Comparison of ENCODE assay signal across 20 mouse cellular contexts in the genomic region with DNA sequence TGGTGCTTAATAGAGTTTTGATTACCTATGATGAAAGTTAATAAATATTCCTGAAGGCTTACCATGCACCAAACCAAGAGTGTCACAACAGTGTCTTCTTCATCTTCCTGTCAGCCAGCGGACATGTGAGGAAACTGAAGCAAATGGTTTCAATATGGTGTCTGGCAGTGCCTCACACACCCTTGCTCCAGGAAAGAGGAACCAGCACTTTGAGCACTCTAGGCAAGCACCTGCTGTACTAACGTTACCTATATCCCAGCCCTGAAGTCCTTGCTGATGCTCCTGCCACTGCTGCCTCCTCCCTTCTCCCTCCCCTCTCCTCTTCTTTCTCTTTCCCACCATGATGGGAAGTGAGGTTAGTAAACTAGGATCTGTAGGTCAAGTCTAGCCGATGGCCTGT.
DNase-seq lines count a peak whose midpoint lies in the region; ATAC-seq and TF ChIP-seq lines count a peak whose summit lies in the region.
"Had no signal": no experiment of that assay in that cellular context is flagged by ENCODE, and none has a peak within 500 bp of the region (broad histone marks: within the 10 kb centered on the region; RNA-seq: fewer than 3 reads in every experiment).

No protein-coding gene starts in this region.

- TF ChIP-seq CTCF in MEL (IDR thresholded peaks at IDR 0.05 in 2 of 3, conservative IDR thresholded peaks at IDR 0.05 in 1 of 3; ENCODE audit: control insufficient read depth in 1 of 3, insufficient read depth in 1 of 3, low read depth in 2 of 3, low read length in 3 of 3, poor library complexity in 1 of 3, severe bottlenecking in 1 of 3): no peak

- DNase-seq in midbrain, embryonic 11.5 days (ENCODE audit: low spot score, missing footprints): peak; percentile 23
- peak; percentile 56 for DNase-seq in MEL (ENCODE audit: low read depth, low spot score)
- no peak for DNase-seq in lung, postnatal 36 days
- no peak for DNase-seq in kidney, adult 11 months
- DNase-seq: adrenal gland, adult 2 months; adrenal gland, postnatal 10 days; adrenal gland, postnatal 25 days; cerebellum, adult 11 months; cerebellum, adult 18-20 months; cerebellum, adult 8-10 months; cerebellum, postnatal 10 days; cerebellum, postnatal 25 days; forebrain, postnatal 0 days had no signal

- no peak overlapping the region for H3K27ac ChIP-seq in midbrain, embryonic 11.5 days (ENCODE audit: low read depth, low read length)
- no peak overlapping the region for H3K27ac ChIP-seq in midbrain, embryonic 15.5 days
- no peak overlapping the region for H3K27ac ChIP-seq in MEL (ENCODE audit: control insufficient read depth, low read depth, low read length)
- H3K27ac ChIP-seq: embryonic facial prominence, embryonic 10.5 days; embryonic facial prominence, embryonic 12.5 days; forebrain, embryonic 13.5 days; forebrain, embryonic 15.5 days had no signal

- H3K4me1 ChIP-seq in midbrain, embryonic 11.5 days (ENCODE audit: control insufficient read depth, insufficient read depth, low read length): no peaks in the 10 kb centered on the region; the same call in 1 of the 2 replicates
- H3K4me1 ChIP-seq in midbrain, embryonic 15.5 days: no peaks in the 10 kb centered on the region
- peaks cover 14 to 34% of the 10 kb centered on the region in 2 experiments for H3K4me1 ChIP-seq in MEL (ENCODE audit: control insufficient read depth in 1 of 2, insufficient read depth in 2 of 2, low read length in 2 of 2)
- H3K4me1 ChIP-seq: embryonic facial prominence, embryonic 12.5 days; forebrain, embryonic 13.5 days; forebrain, embryonic 15.5 days had no signal

- no peak for TF ChIP-seq POLR2A in MEL (IDR thresholded peaks at IDR 0.05; ENCODE audit: control insufficient read depth in 1 of 2, insufficient read depth in 1 of 2, low read depth in 1 of 2, low read length in 2 of 2, poor library complexity in 1 of 2)

- TF ChIP-seq EP300 in MEL (IDR thresholded peaks at IDR 0.05; ENCODE audit: low read depth in 1 of 2, low read length in 2 of 2): 0 out of 4 replicates have a peak, but pooled peaks of 1 of the 2 experiments have one; percentile 21

- H3K9ac ChIP-seq in midbrain, embryonic 11.5 days (ENCODE audit: low read length): no peak overlapping the region
- no peak overlapping the region for H3K9ac ChIP-seq in midbrain, embryonic 15.5 days
- H3K9ac ChIP-seq in MEL (ENCODE audit: control insufficient read depth, low read depth, low read length, poor library complexity, severe bottlenecking): no peak overlapping the region
- H3K9ac ChIP-seq: embryonic facial prominence, embryonic 12.5 days; forebrain, embryonic 13.5 days; forebrain, embryonic 15.5 days; forebrain, postnatal 0 days had no signal

- TF ChIP-seq RAD21 in MEL (IDR thresholded peaks at IDR 0.05; ENCODE audit: low read depth, low read length): no peak

- H3K27me3 ChIP-seq in midbrain, embryonic 11.5 days (ENCODE audit: control insufficient read depth, insufficient read depth, low read length): no peaks in the 10 kb centered on the region
- no peaks in the 10 kb centered on the region for H3K27me3 ChIP-seq in midbrain, embryonic 15.5 days (replicated peaks)
- no peaks in the 10 kb centered on the region for H3K27me3 ChIP-seq in MEL (ENCODE audit: control insufficient read depth in 1 of 2, insufficient read depth in 2 of 2, low read length in 2 of 2)
- H3K27me3 ChIP-seq: embryonic facial prominence, embryonic 12.5 days; forebrain, embryonic 13.5 days; forebrain, embryonic 15.5 days had no signal

- H3K4me2 ChIP-seq in midbrain, embryonic 11.5 days: no peak overlapping the region
- H3K4me2 ChIP-seq in midbrain, embryonic 15.5 days: no peak overlapping the region
- H3K4me2 ChIP-seq: embryonic facial prominence, embryonic 12.5 days; forebrain, embryonic 13.5 days; forebrain, embryonic 15.5 days had no signal

- H3K4me3 ChIP-seq in midbrain, embryonic 11.5 days (ENCODE audit: low read depth, low read length): no peak overlapping the region
- H3K4me3 ChIP-seq in midbrain, embryonic 15.5 days: no peak overlapping the region
- no peak overlapping the region for H3K4me3 ChIP-seq in MEL (ENCODE audit: control insufficient read depth in 1 of 2, insufficient read depth in 1 of 2, low read depth in 2 of 2, low read length in 2 of 2)
- H3K4me3 ChIP-seq: embryonic facial prominence, embryonic 10.5 days; embryonic facial prominence, embryonic 12.5 days; forebrain, embryonic 13.5 days; forebrain, embryonic 15.5 days had no signal

- no peak for ATAC-seq in midbrain, embryonic 11.5 days (ENCODE audit: low FRiP score)
- no peak for ATAC-seq in midbrain, embryonic 15.5 days (replicated peaks)
- peak; percentile 33; the same call in 1 of the 2 replicates for ATAC-seq in megakaryocyte progenitor cell, adult 5-6 weeks (replicated peaks; ENCODE audit: poor library complexity)
- ATAC-seq: forebrain, embryonic 13.5 days; forebrain, embryonic 15.5 days; forebrain, postnatal 0 days had no signal

- H3K79me2 ChIP-seq in MEL (ENCODE audit: control insufficient read depth, insufficient read depth, low read length, poor library complexity): no peaks in the 10 kb centered on the region

- no peaks in the 10 kb centered on the region for H3K9me3 ChIP-seq in midbrain, embryonic 11.5 days (ENCODE audit: control insufficient read depth, low read length)
- no peaks in the 10 kb centered on the region for H3K9me3 ChIP-seq in midbrain, embryonic 15.5 days
- H3K9me3 ChIP-seq in MEL (replicated peaks; ENCODE audit: insufficient read depth, low read length): no peaks in the 10 kb centered on the region
- H3K9me3 ChIP-seq: embryonic facial prominence, embryonic 10.5 days; embryonic facial prominence, embryonic 12.5 days; forebrain, embryonic 13.5 days; forebrain, embryonic 15.5 days; G1E had no signal

- H3K36me3 ChIP-seq in midbrain, embryonic 11.5 days (ENCODE audit: control insufficient read depth, insufficient read depth, low read length): peaks cover 22% of the 10 kb centered on the region
- peaks cover 12% of the 10 kb centered on the region; the same call in 1 of the 2 replicates for H3K36me3 ChIP-seq in midbrain, embryonic 15.5 days (replicated peaks)
- peaks cover 0 to 26% of the 10 kb centered on the region in 2 experiments; a peak in 2 of 4 replicates for H3K36me3 ChIP-seq in MEL (ENCODE audit: control insufficient read depth in 1 of 2, insufficient read depth in 2 of 2, low read length in 2 of 2)
- H3K36me3 ChIP-seq: G1E had no signal

- WGBS in midbrain, embryonic 11.5 days: 95% methylated on average over 3 of the region's 3 CpGs
- WGBS in midbrain, embryonic 15.5 days: 92% methylated on average over 3 of the region's 3 CpGs

TF ChIP-seq in MEL, 35 proteins besides CTCF, POLR2A, EP300 and RAD21:
- TF ChIP-seq TCF12 (IDR thresholded peaks at IDR 0.05; ENCODE audit: low read depth, low read length): 0 out of 2 replicates have a peak, but pooled peaks have one; percentile 16
- no peak for TF ChIP-seq KAT2A (conservative IDR thresholded peaks at IDR 0.05; ENCODE audit: low read depth, low read length)

Comparison
In these comparisons a context has a peak if more than half of its experiments do, and no peak if none do; other contexts are left out.
1. DNase-seq: peak in midbrain, embryonic 11.5 days (single experiment) and MEL (single experiment); none in lung, postnatal 36 days (single experiment) and kidney, adult 11 months (single experiment).